Mouse (Mus musculus) left cerebral cortex, adult 9 months (tissue): ENCODE measurements at regions not wholly inside any gene's neighbourhood (a gene's known extent, or its start where the extent isn't known, plus 50 kb on each side); places are given as distances from the start of the nearest gene placed in this dataset.

Experiments
- DNase-seq, 2 experiments: peaks; one replicate each; pipeline ENCODE4 v3.0.0; 2022; ENCODE audit warnings: low spot score in 2 of 2

DNA sequence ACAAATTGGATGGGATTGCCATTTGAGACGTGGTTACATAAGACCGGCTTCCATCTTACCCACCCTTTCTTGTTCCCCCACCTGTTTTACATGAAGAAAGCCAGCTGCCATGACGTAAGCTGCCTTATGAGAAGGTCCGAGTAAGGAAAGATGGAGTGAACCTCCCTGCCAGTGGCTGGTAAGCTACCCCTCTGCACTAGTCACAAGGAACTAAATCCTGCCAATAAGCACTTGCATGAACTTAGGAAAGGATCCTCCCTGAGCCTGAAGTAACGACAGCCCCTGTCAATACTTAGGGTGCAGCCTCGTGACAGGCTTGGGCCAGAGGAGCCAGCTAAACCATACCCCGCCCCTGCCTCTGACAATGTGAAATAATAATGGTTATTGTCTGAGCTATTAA is 62.8 kb upstream of the Gm47985 start:
- no peak for DNase-seq

GRCm38 (mm10) chr1:151121686-151122085 is 60.7 kb upstream of the Gm47985 start:
- no peak for DNase-seq

DNA sequence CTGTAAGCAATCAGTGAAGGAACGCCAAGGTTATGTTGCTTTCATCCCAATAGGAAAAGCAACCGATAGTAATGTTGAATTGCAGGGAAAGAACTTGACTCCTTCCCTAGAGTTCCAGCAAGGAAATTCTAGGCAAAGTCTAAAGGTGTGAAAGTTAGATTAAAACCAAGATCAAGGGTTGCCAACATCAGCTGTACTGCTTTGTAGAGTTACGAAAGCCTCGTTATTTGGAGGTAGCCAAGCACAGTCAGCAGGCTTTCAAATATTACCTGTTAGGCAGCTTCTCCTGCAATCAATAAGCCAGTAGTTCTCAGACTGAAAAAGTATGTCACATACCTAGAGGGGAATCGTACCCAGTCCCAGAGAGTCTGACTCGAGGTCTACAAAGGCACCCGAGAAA is 58.4 kb upstream of the Gm47985 start:
- DNase-seq: no peak

GRCm38 (mm10) chr1:151125028-151125659 is 57.2 kb upstream of the Gm47985 start:
- DNase-seq: peak in 1 of 2 experiments; percentile 27

DNA sequence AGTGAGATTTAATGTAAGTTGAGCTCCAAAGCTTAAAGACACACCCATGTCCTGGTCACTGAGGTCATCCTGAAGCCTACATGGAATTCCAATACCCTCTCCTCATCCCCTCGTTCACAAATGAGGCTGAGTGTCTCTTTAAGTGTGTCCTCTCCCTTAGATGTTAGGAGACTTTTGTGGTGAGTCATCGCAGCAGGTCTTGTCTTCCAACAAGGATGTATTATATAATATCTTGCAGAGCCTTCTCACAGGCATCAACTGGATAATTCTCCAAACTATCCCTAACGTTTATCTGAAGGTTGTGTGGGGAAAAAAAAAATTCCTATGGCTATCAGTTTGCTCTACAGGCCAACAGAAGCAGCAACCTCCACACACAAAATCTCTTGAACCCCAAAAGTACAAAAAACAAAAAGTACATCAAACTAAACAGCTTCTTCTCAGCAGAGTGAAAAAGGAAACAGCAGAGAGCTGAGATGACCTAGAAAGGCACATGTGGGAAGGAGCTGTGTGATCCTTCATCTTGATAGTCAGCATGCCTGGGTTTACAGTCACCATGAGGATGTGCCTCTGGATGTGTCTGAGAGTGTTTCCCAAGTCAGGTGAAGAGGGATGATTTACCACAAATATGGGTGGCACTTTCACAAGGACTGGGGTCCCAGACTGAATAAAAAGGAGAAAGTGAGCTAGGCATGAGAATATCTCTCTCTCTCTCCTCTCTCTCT is 56.4 kb upstream of the Gm47985 start:
- peak; percentile 32 to 36 for DNase-seq

GRCm38 (mm10) chr1:151126756-151127155 is 55.6 kb upstream of the Gm47985 start:
- DNase-seq: no peak

DNA sequence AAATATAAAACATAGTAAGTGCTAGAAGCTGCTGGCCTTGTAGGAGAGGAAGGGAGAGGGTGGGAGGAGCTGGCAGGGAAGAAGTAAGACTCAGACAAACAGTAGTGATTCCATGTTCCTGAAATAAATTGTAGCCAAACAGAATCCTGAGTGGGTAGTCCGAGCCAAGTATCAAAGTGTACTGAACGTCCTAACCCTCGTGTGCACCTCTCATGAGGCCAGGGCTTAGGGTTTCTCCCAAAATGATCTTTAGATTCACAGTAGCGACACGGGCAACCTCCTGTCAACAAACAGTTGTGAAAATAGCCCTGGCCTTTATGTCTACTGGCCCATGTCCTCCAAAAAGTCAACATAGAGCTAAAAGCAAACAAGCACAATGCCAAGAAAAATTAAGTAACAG is 54.3 kb upstream of the Gm47985 start:
- DNase-seq: no peak

DNA sequence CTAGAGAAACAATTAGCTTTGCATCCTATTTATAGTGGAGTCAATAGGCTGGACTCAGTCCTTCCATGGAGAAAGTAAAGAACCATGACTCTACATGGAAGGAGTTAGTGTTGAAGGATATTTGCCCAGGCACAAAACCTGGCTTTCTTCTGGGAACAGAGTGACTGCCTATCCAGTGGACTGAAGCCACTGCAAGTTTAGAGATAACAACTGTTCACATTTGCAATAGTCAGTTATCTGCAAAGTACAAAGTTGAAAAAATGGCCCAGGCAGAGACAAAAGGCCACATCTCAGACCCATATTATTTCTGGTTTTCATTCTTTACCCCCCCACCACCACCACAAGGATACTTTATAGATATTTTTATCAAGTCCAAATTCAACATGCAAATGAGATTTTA is 53.4 kb upstream of the Gm47985 start:
- DNase-seq: no peak

- no peak for DNase-seq
Observed at GRCm38 (mm10) chr1:151130036-151130435, 52.3 kb upstream of the Gm47985 start.

- DNase-seq: no peak
Observed at GRCm38 (mm10) chr1:151130845-151131626, 51.3 kb upstream of the Gm47985 start.

DNA sequence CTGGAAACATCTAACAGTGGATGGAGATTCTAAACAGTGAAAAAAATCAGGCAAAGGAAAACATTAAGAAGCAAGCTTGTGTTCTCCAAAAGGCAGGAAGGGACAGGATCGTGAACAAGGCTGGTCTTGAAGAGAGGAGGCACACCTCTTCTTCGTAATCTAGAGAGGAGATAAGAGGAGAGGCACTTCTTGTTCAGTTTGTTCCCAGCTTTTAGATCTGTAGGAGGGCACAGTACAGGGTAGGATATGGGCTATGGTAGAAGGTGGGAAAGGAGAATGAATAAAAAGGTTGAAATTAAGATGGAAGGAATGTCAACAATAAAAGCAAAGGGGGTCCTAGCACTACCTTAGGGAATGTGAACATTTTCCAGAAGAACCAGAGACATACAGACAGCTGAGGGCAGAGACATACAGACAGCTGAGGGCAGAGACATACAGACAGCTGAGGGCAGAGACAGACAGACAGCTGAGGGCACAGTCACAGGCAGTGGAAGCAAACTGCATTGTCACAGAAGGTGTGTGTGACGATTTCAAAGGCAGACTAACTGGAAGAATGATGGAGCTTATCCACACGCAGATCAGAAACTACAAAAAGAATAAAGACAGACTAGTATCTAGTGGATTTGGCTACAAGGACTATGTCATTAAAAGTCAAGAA is 50.6 kb upstream of the Gm47985 start:
- DNase-seq: no peak
